Mouse (Mus musculus): ENCODE results near the gene Cnot11.
A peak's percentile ranks its signal among the peaks of the same experiment; 100 is the strongest.

DNA sequence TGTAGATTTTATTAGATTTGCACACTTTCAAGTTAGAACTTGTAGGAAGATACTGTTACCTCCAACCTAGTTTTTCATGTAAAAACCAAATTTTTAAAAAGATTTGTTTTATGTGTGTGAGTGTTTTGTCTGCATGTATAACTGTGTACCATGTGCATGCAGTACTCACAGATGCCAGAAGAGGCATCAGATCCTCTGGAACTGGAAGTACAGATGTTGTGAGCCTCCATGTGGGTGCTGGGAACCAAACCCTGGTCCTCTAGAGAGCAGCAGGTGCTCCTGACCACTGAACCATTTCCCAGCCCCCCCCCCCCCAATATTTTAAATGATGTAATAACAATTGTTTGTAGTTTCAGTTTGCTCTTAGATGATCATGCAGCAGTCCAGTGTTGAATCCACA is 5.8 kb downstream of the Cnot11 start:
- no peak for TF ChIP-seq EP300 (IDR thresholded peaks at IDR 0.05; ENCODE audit: low read depth)
- 0 out of 2 replicates have a peak, but pooled peaks have one; percentile 17 for TF ChIP-seq CTCF (IDR thresholded peaks at IDR 0.05; ENCODE audit: low read depth)
